Mouse (Mus musculus) CH12F3 (cell line): Measurements from ENCODE around the gene Tgfbi.

ENCODE experiments used
- in situ Hi-C: fragments of 300-500 bp; cut with MboI; formaldehyde crosslinking; loops from 2 replicates; pipeline ENCODE4 v1.14.3; 2020; ENCODE audit warnings: low sequenced_read_pairs

Tgfbi gene

GRCm38 (mm10) chr13:56609103-56609856, at the start of gene Tgfbi:
TSS of gene Tgfbi (plus strand) at chr13:56609523.
- in situ Hi-C loops: no loop called here

- in situ Hi-C loops: no loop called here
Observed at GRCm38 (mm10) chr13:56559841-56560370, 49.4 kb upstream of the Tgfbi start.

- in situ Hi-C loops: no loop called here
Observed at GRCm38 (mm10) chr13:56561129-56561528, 48.2 kb upstream of the Tgfbi start.

- in situ Hi-C loops: no loop called here
Observed at GRCm38 (mm10) chr13:56563075-56563474, 46.2 kb upstream of the Tgfbi start.

- in situ Hi-C loops: no loop called here
Observed at GRCm38 (mm10) chr13:56566336-56566735, 43.0 kb upstream of the Tgfbi start.

GRCm38 (mm10) chr13:56571645-56572044, 37.7 kb upstream of the Tgfbi start:
- in situ Hi-C loops: no loop called here

- in situ Hi-C loops: no loop called here
Observed at GRCm38 (mm10) chr13:56575074-56575473, 34.2 kb upstream of the Tgfbi start.

GRCm38 (mm10) chr13:56575701-56576321, 33.5 kb upstream of the Tgfbi start:
- in situ Hi-C loops: no loop called here

- in situ Hi-C loops: no loop called here
Observed at GRCm38 (mm10) chr13:56578097-56578496, 31.2 kb upstream of the Tgfbi start.

- in situ Hi-C loops: no loop called here
Observed at GRCm38 (mm10) chr13:56580450-56580849, 28.9 kb upstream of the Tgfbi start.

- in situ Hi-C loops: no loop called here
Observed at GRCm38 (mm10) chr13:56581512-56581911, 27.8 kb upstream of the Tgfbi start.

- in situ Hi-C loops: no loop called here
Observed at GRCm38 (mm10) chr13:56581961-56582434, 27.3 kb upstream of the Tgfbi start.

GRCm38 (mm10) chr13:56582720-56583119, 26.6 kb upstream of the Tgfbi start:
- in situ Hi-C loops: no loop called here

GRCm38 (mm10) chr13:56586046-56586445, 23.3 kb upstream of the Tgfbi start:
- in situ Hi-C loops: no loop called here

- in situ Hi-C loops: no loop called here
Observed at GRCm38 (mm10) chr13:56588454-56589117, 20.7 kb upstream of the Tgfbi start.

- in situ Hi-C loops: no loop called here
Observed at GRCm38 (mm10) chr13:56590202-56590601, 19.1 kb upstream of the Tgfbi start.

- in situ Hi-C loops: no loop called here
Observed at GRCm38 (mm10) chr13:56591191-56591590, 18.1 kb upstream of the Tgfbi start.

GRCm38 (mm10) chr13:56591939-56592338, 17.4 kb upstream of the Tgfbi start:
- in situ Hi-C loops: no loop called here

GRCm38 (mm10) chr13:56593196-56593595, 16.1 kb upstream of the Tgfbi start:
- in situ Hi-C loops: no loop called here

GRCm38 (mm10) chr13:56593961-56594391, 15.3 kb upstream of the Tgfbi start:
- in situ Hi-C loops: no loop called here

- in situ Hi-C loops: no loop called here
Observed at GRCm38 (mm10) chr13:56595246-56595645, 14.1 kb upstream of the Tgfbi start.
